18 mouse cellular contexts compared by ENCODE assay signal in genomic region chr12:86064796-86065195, GRCm38 (mm10). TPM values are rescaled to one million over a fixed set of nuclear protein-coding genes. Genes with fewer than 3 reads are reported as not detected.
DNase-seq lines count a peak whose midpoint lies in the region; TF ChIP-seq lines count a peak whose summit lies in the region.
"Had no signal": no experiment of that assay in that cellular context is flagged by ENCODE, and none has a peak within 500 bp of the region (broad histone marks: within the 10 kb centered on the region; RNA-seq: fewer than 3 reads in every experiment).

No protein-coding gene starts in this region.

- H3K4me1 ChIP-seq in liver, adult 2 months (ENCODE audit: control insufficient read depth, insufficient read depth, low read length), result no peaks in the 10 kb centered on the region

- H3K79me2 ChIP-seq in liver, adult 2 months (ENCODE audit: control insufficient read depth, insufficient read depth, low read length), result no peaks in the 10 kb centered on the region

- peak; percentile 61 for DNase-seq in liver, adult 2 months (ENCODE audit: extremely low read depth, low read depth, low spot score)
- DNase-seq in liver (no peak), adipocyte (ENCODE audit: low spot score) (peak; percentile 65)
- no peak for DNase-seq in adrenal gland, postnatal 25 days
- DNase-seq: adrenal gland, adult 2 months; adrenal gland, adult 8-10 months; adrenal gland, postnatal 10 days; adrenal gland, postnatal 14 days; adrenal gland, postnatal 36 days; B cell, adult 2 months; cerebellum, adult 11 months; cerebellum, adult 11-12 months; cerebellum, adult 18-20 months; cerebellum, adult 2 months; cerebellum, adult 8-10 months had no signal

- no peak overlapping the region for H3K27ac ChIP-seq in liver, adult 2 months (replicated peaks; ENCODE audit: insufficient read depth, low read depth, low read length)

- no peak overlapping the region for H3K9ac ChIP-seq in liver, adult 2 months (ENCODE audit: low read depth, low read length)

- H3K27me3 ChIP-seq in liver, adult 2 months (ENCODE audit: control insufficient read depth, insufficient read depth, low read length), result no peaks in the 10 kb centered on the region
- H3K27me3 ChIP-seq: CH12.LX, Patski had no signal

- TF ChIP-seq POLR2A in liver, adult 2 months (IDR thresholded peaks at IDR 0.05; ENCODE audit: extremely low read depth, insufficient read depth, low read length), result no peak

- TF ChIP-seq CTCF in liver, adult 2 months (IDR thresholded peaks at IDR 0.05; ENCODE audit: low read depth, low read length), result no peak

- no peaks in the 10 kb centered on the region for H3K36me3 ChIP-seq in liver, adult 2 months (ENCODE audit: control insufficient read depth, insufficient read depth, low read length)
- H3K36me3 ChIP-seq: G1E had no signal

- no peak overlapping the region for H3K4me3 ChIP-seq in liver, adult 2 months (ENCODE audit: insufficient read depth, low read depth, low read length)

RNA-seq across cellular contexts. Expression of gene Tgfb3, which starts 14.0 kb away (rescaled TPM):
- total RNA-seq in liver, adult 2 months (2014; rRNA removed), result 0.46 and 0.54 TPM in 2 replicates
- polyA plus RNA-seq in liver, adult 2 months (2012; rRNA removed), result 0.68 and 0.84 TPM in 2 replicates
- 7.6 and 9.5 TPM in 2 replicates for total RNA-seq in adrenal gland, postnatal 25 days (2021)

RNA-seq across cellular contexts. Expression of gene Ift43, which starts 17.5 kb away (rescaled TPM):
- 3.5 and 6.0 TPM in 2 replicates for total RNA-seq in liver, adult 2 months (2014; rRNA removed)
- polyA plus RNA-seq in liver, adult 2 months (2012; rRNA removed), result 3.9 and 4.5 TPM in 2 replicates
- total RNA-seq in adrenal gland, postnatal 25 days (2021), result 21.6 and 27.4 TPM in 2 replicates

Comparison
In these comparisons a context has a peak if more than half of its experiments do, and no peak if none do; other contexts are left out.
1. DNase-seq: peak in liver, adult 2 months (single experiment) and adipocyte (single experiment); none in liver (single experiment) and adrenal gland, postnatal 25 days (single experiment).